Mouse (Mus musculus) liver, embryonic 11.5 days (tissue): ENCODE data around the gene Nckap1l. TPM values are rescaled to one million over a fixed set of nuclear protein-coding genes. Genes with fewer than 3 reads are reported as not detected.

Experiments
- ATAC-seq: fragments of 200-750 bp; cut with Nextera tagmentation; replicated peaks from 2 replicates; pipeline ENCODE4 v1.8.0; 2017; ENCODE audit warnings: moderate number of reproducible peaks, mild to moderate bottlenecking, moderate TSS enrichment, moderate library complexity; ENCODE audit not compliant: low FRiP score
- DNase-seq: peaks from one replicate; pipeline ENCODE4 v3.0.0-alpha.2; 2017; ENCODE audit warnings: low spot score
- H3K27ac ChIP-seq: fragments of 300-500 bp; sonication (generic); 2 replicates; pipeline ENCODE4 v1.5.1; 2014; ENCODE audit warnings: mild to moderate bottlenecking, low read depth, low read length, control low read depth
- H3K27me3 ChIP-seq: fragments of 300-500 bp; sonication (generic); replicated peaks from 2 replicates; pipeline ENCODE4 v1.6.1; 2014; ENCODE audit warnings: low read length, mixed read lengths; ENCODE audit not compliant: control insufficient read depth, insufficient read depth
- H3K36me3 ChIP-seq: fragments of 300-500 bp; sonication (generic); 2 replicates; pipeline ENCODE4 v1.6.1; 2014; ENCODE audit warnings: mild to moderate bottlenecking, low read length, moderate library complexity, mixed read lengths; ENCODE audit not compliant: control insufficient read depth, insufficient read depth
- H3K4me1 ChIP-seq: fragments of 300-500 bp; sonication (generic); replicated peaks from 2 replicates; pipeline ENCODE4 v1.6.1; 2014; ENCODE audit warnings: low read length, mixed read lengths; ENCODE audit not compliant: control insufficient read depth, insufficient read depth
- H3K4me2 ChIP-seq: fragments of 300-500 bp; sonication (generic); 2 replicates; pipeline ENCODE4 v1.6.1; 2014; ENCODE audit warnings: mild to moderate bottlenecking, control low read depth, moderate library complexity
- H3K4me3 ChIP-seq: fragments of 300-500 bp; sonication (generic); 2 replicates; pipeline ENCODE4 v1.5.1; 2014; ENCODE audit warnings: low read depth, low read length, control low read depth
- H3K9ac ChIP-seq: fragments of 300-500 bp; sonication (generic); 2 replicates; pipeline ENCODE4 v1.6.1; 2014; ENCODE audit warnings: low read depth, low read length, control low read depth
- H3K9me3 ChIP-seq: fragments of 300-500 bp; sonication (generic); 2 replicates; pipeline ENCODE4 v1.6.1; 2016; ENCODE audit warnings: low read length, inconsistent platforms, mixed read lengths; ENCODE audit not compliant: control insufficient read depth
- WGBS: fragments of 180-500 bp; shearing (Covaris S2); extraction: QIAGEN DNeasy Blood & Tissue Kit; methylation state at CpG from one replicate; pipeline ENCODE4 v1.1.7; 2014; 5-methylcytosine and 5-hydroxymethylcytosine counted together
- polyA plus RNA-seq: library from polyadenylated mRNA; unstranded; fragments of >200 nt; fragmentation: Nextera tagmentation; extraction: Ambion mirVana; gene quantifications from 2 replicates; pipeline ENCODE4 v1.2.1, GENCODE M21; 2014

Nckap1l gene
- polyA plus RNA-seq, 1 experiment from 2014 or later = 11.2 TPM

GRCm38 (mm10) chr15:103486658-103487057 lies 33.1 kb downstream of the Nckap1l start:
- WGBS = 50% methylated on average over 1 of the region's 1 CpGs
- Histone ChIP-seq H3K9ac (no peak overlapping the region), H3K27me3 (no peaks in the 10 kb centered on the region), H3K4me1 (no peaks in the 10 kb centered on the region), H3K9me3 (no peaks in the 10 kb centered on the region), H3K4me2 (no peak overlapping the region), H3K27ac (no peak overlapping the region), H3K36me3 (no peaks in the 10 kb centered on the region), H3K4me3 (no peak overlapping the region)
- ATAC-seq (no peak), DNase-seq (no peak)

- H3K27me3 ChIP-seq = no peaks in the 10 kb centered on the region
- H3K9me3 ChIP-seq = no peaks in the 10 kb centered on the region
- no peak overlapping the region for H3K4me2 ChIP-seq
- 75% methylated on average over 4 of the region's 4 CpGs for WGBS
- no peak for DNase-seq
- ATAC-seq = no peak
- H3K4me3 ChIP-seq = no peak overlapping the region
- no peaks in the 10 kb centered on the region for H3K36me3 ChIP-seq
- no peak overlapping the region for H3K27ac ChIP-seq
- H3K4me1 ChIP-seq = no peaks in the 10 kb centered on the region
- no peak overlapping the region for H3K9ac ChIP-seq
Observed at GRCm38 (mm10) chr15:103488336-103488735, 34.7 kb downstream of the Nckap1l start.

GRCm38 (mm10) chr15:103496204-103497140 lies 42.9 kb downstream of the Nckap1l start:
- no peak overlapping the region for H3K27ac ChIP-seq
- peaks cover 3% of the 10 kb centered on the region; the same call in 1 of the 2 replicates for H3K27me3 ChIP-seq
- no peaks in the 10 kb centered on the region for H3K4me1 ChIP-seq
- no peak overlapping the region for H3K9ac ChIP-seq
- H3K4me2 ChIP-seq = no peak overlapping the region
- 74% methylated on average over 10 of the region's 10 CpGs for WGBS
- no peaks in the 10 kb centered on the region for H3K36me3 ChIP-seq
- H3K9me3 ChIP-seq = no peaks in the 10 kb centered on the region
- ATAC-seq (no peak), DNase-seq (no peak)
- H3K4me3 ChIP-seq = no peak overlapping the region

GRCm38 (mm10) chr15:103498157-103498556 lies 44.6 kb downstream of the Nckap1l start:
- H3K27ac ChIP-seq = no peak overlapping the region
- 48% methylated on average over 3 of the region's 3 CpGs for WGBS
- H3K36me3 ChIP-seq = no peaks in the 10 kb centered on the region
- H3K9ac ChIP-seq = no peak overlapping the region
- H3K4me3 ChIP-seq = no peak overlapping the region
- DNase-seq (no peak), ATAC-seq (no peak)
- peaks cover 18% of the 10 kb centered on the region for H3K27me3 ChIP-seq
- no peak overlapping the region for H3K4me2 ChIP-seq
- H3K9me3 ChIP-seq = no peaks in the 10 kb centered on the region
- no peaks in the 10 kb centered on the region for H3K4me1 ChIP-seq

- DNase-seq (no peak), ATAC-seq (no peak)
- WGBS = 60% methylated on average over 1 of the region's 1 CpGs
- no peaks in the 10 kb centered on the region for H3K9me3 ChIP-seq
- no peak overlapping the region for H3K9ac ChIP-seq
- no peaks in the 10 kb centered on the region for H3K36me3 ChIP-seq
- no peak overlapping the region for H3K27ac ChIP-seq
- no peaks in the 10 kb centered on the region for H3K4me1 ChIP-seq
- H3K4me2 ChIP-seq = no peak overlapping the region
- no peak overlapping the region for H3K4me3 ChIP-seq
- peaks cover 40% of the 10 kb centered on the region for H3K27me3 ChIP-seq
Observed at GRCm38 (mm10) chr15:103500723-103501122, 47.1 kb downstream of the Nckap1l start.

- Histone ChIP-seq H3K4me2 (no peak overlapping the region), H3K27ac (no peak overlapping the region), H3K9me3 (no peaks in the 10 kb centered on the region), H3K27me3 (peaks cover 40% of the 10 kb centered on the region), H3K36me3 (no peaks in the 10 kb centered on the region), H3K4me1 (no peaks in the 10 kb centered on the region), H3K4me3 (no peak overlapping the region), H3K9ac (no peak overlapping the region)
- WGBS = 59% methylated on average over 2 of the region's 2 CpGs
- no peak for ATAC-seq
- DNase-seq = no peak
Observed at GRCm38 (mm10) chr15:103501186-103501585, 47.6 kb downstream of the Nckap1l start.

- no peak within 1 kb of the TSS for H3K27ac ChIP-seq
- H3K9ac ChIP-seq = no peak within 1 kb of the TSS
- H3K27me3 ChIP-seq = peaks cover 40% of the 10 kb centered on the region
- 2% methylated on average over 54 of the region's 63 CpGs for WGBS
- H3K9me3 ChIP-seq = no peaks in the 10 kb centered on the region
- H3K4me2 ChIP-seq = peak within 1 kb of the TSS; percentile 86
- DNase-seq (peak; percentile 57), ATAC-seq (peak; percentile 85)
- H3K4me1 ChIP-seq = no peaks in the 10 kb centered on the region
- no peaks in the 10 kb centered on the region for H3K36me3 ChIP-seq
- peak within 1 kb of the TSS; percentile 54 for H3K4me3 ChIP-seq
Observed at GRCm38 (mm10) chr15:103502435-103503250, 49.0 kb downstream of the Nckap1l start, which contains the start of gene Pde1b. Gene Pde1b, plus strand, starts transcription at chr15:103503034.

GRCm38 (mm10) chr15:103503251-103503600 lies 49.6 kb downstream of the Nckap1l start:
- Histone ChIP-seq H3K27ac (no peak overlapping the region), H3K9ac (no peak overlapping the region), H3K27me3 (peaks cover 40% of the 10 kb centered on the region), H3K4me2 (peak overlapping the region; percentile 86), H3K4me1 (no peaks in the 10 kb centered on the region), H3K9me3 (no peaks in the 10 kb centered on the region), H3K36me3 (no peaks in the 10 kb centered on the region), H3K4me3 (peak overlapping the region; percentile 54)
- no peak for DNase-seq
- WGBS = 5% methylated on average over 15 of the region's 15 CpGs
- peak; percentile 24; the same call in 1 of the 2 replicates for ATAC-seq
